Mouse (Mus musculus) kidney, adult 2 months (tissue): ENCODE measurements at regions not wholly inside any gene's neighbourhood (a gene's known extent, or its start where the extent isn't known, plus 50 kb on each side); places are given as distances from the start of the nearest gene placed in this dataset.

Experiments
- CTCF ChIP-seq: fragments of 200-500 bp; conservative IDR thresholded peaks from 2 replicates; pipeline ENCODE4 v1.5.1; 2011; ENCODE audit warnings: low read depth, mild to moderate bottlenecking, control low read depth, low read length, moderate library complexity, mixed read lengths; ENCODE audit not compliant: insufficient read depth, insufficient read length
- POLR2A ChIP-seq: fragments of 200-500 bp; IDR thresholded peaks from one replicate; pipeline ENCODE4 v1.6.1; 2011; ENCODE audit warnings: low read depth, low read length, control low read depth

DNA sequence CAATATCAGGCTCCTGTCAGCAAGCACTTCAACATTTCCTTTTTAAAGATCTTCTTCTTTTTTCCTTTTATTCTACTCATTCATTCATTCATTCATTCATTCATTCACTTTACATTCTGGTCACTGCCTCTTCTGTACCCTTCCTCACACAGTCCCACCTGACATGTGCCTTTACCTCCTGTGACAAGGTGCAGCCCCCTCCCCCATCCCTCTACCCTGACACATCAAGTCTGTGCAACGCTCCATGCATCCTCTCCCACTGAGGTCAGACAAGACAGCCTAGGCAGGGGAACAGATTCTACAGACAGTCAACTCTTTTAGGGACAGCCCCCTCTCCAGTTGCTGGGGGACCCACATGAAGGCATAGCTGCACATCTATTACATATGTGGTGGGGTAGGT, 380.5 kb downstream of the Tmem161b start:
- TF ChIP-seq POLR2A, result no peak
- no peak for TF ChIP-seq CTCF
